Mouse (Mus musculus) testis, adult 2 months (tissue): ENCODE measurements around the gene Znfx1. TPM values are rescaled to one million over a fixed set of nuclear protein-coding genes. Genes with fewer than 3 reads are reported as not detected.

ENCODE experiments used
- H3K27ac ChIP-seq: fragments of 200-500 bp; 2 replicates; pipeline ENCODE4 v1.5.1; 2012; ENCODE audit warnings: low read depth, low read length; ENCODE audit not compliant: control insufficient read depth, insufficient read depth
- H3K27me3 ChIP-seq: fragments of 200-500 bp; 2 replicates; pipeline ENCODE4 v1.6.1; 2012; ENCODE audit warnings: mild to moderate bottlenecking, low read length, moderate library complexity; ENCODE audit not compliant: control insufficient read depth, insufficient read depth
- H3K36me3 ChIP-seq: fragments of 200-500 bp; 2 replicates; pipeline ENCODE4 v1.6.1; 2012; ENCODE audit warnings: mild to moderate bottlenecking, low read length; ENCODE audit not compliant: control insufficient read depth, insufficient read depth
- H3K4me1 ChIP-seq: fragments of 200-500 bp; 2 replicates; pipeline ENCODE4 v1.6.1; 2012; ENCODE audit warnings: low read length; ENCODE audit not compliant: control insufficient read depth, insufficient read depth
- H3K4me3 ChIP-seq: fragments of 200-500 bp; 2 replicates; pipeline ENCODE4 v1.5.1; 2012; ENCODE audit warnings: low read depth, mild to moderate bottlenecking, low read length, moderate library complexity, mixed read lengths; ENCODE audit not compliant: control insufficient read depth
- CTCF ChIP-seq: fragments of 200-500 bp; IDR thresholded peaks from 2 replicates; pipeline ENCODE4 v1.5.1; 2012; ENCODE audit warnings: low read depth, mild to moderate bottlenecking, inconsistent platforms, low read length, moderate library complexity; ENCODE audit not compliant: control insufficient read depth, insufficient read depth, insufficient replicate concordance
- POLR2A ChIP-seq: fragments of 200-500 bp; IDR thresholded peaks from 2 replicates; pipeline ENCODE4 v1.6.1; 2012; ENCODE audit warnings: low read depth, mild to moderate bottlenecking, inconsistent platforms, low read length, moderate library complexity; ENCODE audit not compliant: control insufficient read depth
- polyA plus RNA-seq: library from polyadenylated mRNA; depleted of rRNA; stranded (reverse); fragments of >200 nt; gene quantifications from 2 replicates; pipeline ENCODE4 v1.2.3, GENCODE M21; 2012

Znfx1 gene
- polyA plus RNA-seq, 1 experiment = 42.7 TPM

DNA sequence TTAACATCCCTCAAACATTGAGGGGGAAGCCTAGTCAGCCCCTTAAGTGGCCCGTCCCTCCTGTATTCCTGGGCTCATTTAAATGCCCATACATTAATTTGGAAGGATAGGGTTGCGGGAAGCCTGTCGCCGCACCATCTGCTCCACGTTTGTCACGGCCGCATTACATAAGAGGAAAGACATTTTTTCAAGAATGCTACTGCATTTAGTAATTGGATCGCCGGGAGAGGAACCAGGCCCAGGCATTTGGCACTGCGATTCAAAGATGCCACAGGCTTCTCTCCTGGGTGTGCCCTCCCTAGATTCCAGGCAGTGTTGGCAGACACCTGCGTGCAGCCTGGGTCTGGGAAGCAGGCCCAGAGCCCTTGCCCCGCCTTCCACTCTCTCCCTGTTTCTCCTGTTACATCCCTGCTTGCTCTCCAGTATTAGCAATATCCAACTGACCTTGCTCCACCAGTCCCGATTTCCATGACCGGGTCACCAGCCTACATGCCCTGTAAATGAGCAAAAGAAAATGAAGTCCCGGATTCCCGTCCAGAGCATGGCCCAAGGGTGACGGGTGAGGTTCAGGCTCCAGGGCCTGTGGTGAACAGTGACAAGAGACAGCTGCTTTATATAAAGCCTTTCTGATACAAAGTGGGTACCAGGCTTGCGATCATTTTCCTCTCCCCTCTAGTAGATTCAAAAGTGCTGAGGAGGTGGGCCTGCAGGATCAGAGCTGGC, 16.9 kb upstream of the Znfx1 start:
- Histone ChIP-seq H3K4me3 (peak overlapping the region; percentile 90), H3K27me3 (no peaks in the 10 kb centered on the region), H3K27ac (peak overlapping the region; percentile 16), H3K4me1 (peaks cover 27% of the 10 kb centered on the region), H3K36me3 (no peaks in the 10 kb centered on the region; the same call in 1 of the 2 replicates)
- TF ChIP-seq POLR2A (no peak), CTCF (no peak)

DNA sequence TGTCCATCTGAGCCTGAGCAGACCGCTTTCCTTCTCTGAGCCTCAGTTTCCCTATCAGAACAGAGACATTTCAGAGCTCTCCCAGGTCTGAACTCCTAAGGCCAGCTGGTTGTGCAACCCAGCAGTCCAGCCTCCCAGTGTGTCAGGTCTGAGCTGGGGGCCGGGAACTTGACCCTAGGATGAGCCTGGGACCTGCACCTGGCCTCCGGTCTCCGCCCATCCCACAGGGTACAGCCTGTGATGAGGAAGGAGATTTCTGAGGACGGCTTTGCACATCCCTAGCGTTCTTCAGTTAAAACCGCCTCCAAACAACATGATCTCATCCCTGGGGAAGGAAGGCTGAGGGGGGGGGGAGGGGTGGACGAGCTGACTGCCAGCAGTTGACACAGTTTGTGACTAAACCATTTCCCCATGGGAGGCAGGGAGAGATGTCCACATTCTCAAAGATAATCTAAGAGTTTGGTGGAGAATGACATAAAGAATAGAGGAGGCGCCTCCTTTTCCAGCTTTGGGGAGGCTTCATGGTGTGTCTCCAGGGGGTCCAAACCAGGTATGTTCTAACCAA, 16.2 kb upstream of the Znfx1 start:
- peak overlapping the region; percentile 90 for H3K4me3 ChIP-seq
- H3K36me3 ChIP-seq = no peaks in the 10 kb centered on the region; the same call in 1 of the 2 replicates
- peaks cover 27% of the 10 kb centered on the region for H3K4me1 ChIP-seq
- peak overlapping the region; percentile 80 for H3K27ac ChIP-seq
- TF ChIP-seq POLR2A (no peak), CTCF (no peak)
- H3K27me3 ChIP-seq = no peaks in the 10 kb centered on the region

DNA sequence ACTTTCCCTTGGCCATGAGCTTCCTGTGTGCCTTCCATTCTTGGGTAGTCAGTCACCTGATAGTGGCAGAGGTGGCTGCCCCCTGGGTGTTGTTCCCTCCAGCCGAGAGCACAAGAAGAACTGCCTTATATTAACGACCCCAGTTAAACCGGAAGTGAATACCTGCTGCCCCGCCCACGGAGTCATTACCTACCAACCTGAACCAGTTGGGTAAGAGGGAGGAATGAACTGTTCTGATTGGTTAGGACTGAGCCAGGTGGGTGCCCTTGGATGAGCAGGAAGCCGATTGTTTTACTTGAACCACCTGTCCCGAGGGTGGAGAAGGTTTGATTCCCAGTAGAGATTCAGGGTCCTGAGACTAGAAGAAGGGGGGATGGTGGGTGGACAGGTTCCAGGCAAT, 15.7 kb upstream of the Znfx1 start:
- H3K4me3 ChIP-seq = peak overlapping the region; percentile 90
- H3K27ac ChIP-seq = peak overlapping the region; percentile 80
- H3K36me3 ChIP-seq = no peaks in the 10 kb centered on the region; the same call in 1 of the 2 replicates
- no peaks in the 10 kb centered on the region for H3K27me3 ChIP-seq
- peaks cover 27% of the 10 kb centered on the region for H3K4me1 ChIP-seq
- no peak for TF ChIP-seq CTCF
- peak; percentile 30; the same call in 1 of the 2 replicates for TF ChIP-seq POLR2A

DNA sequence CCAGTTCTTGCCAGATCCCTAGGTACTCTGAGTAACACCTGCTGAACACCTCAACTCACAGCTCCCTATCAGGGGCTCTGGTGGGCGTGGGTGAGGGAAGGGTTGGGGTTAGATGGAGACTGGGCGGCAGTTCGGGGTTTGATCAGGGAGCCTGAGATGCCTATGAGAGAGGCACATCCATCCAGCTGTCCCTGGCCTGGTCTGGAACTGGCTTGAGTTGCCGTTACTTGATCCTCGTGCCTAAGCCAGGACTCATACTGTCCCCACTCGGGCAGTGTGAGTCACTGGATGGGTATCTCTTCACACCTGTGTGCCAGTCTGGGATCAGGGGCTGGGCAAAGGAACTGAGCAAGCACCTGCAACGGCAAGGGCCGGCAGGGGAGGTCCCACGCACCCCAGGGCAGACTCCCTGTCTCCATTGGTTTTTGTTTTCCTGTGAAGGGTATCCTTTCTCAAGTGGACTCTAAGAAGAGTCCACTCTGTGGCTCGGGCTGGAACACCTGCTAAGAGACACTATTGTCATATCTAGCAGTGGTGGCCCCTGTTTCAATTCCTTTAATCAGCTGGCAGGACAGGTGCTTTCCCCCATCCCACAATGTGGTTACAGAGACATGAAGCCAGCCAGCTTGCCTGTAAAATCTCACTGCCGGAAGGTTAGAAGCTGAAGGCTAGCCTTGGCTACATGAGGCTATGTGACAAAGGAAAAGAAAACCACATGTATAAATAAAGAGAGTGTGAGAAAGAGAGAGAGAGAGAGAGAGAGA, 14.6 kb upstream of the Znfx1 start:
- Histone ChIP-seq H3K4me1 (peaks cover 27% of the 10 kb centered on the region), H3K4me3 (peak overlapping the region; percentile 29), H3K27me3 (no peaks in the 10 kb centered on the region), H3K36me3 (no peaks in the 10 kb centered on the region; the same call in 1 of the 2 replicates), H3K27ac (no peak overlapping the region; the same call in 1 of the 2 replicates)
- TF ChIP-seq CTCF (no peak), POLR2A (no peak)

DNA sequence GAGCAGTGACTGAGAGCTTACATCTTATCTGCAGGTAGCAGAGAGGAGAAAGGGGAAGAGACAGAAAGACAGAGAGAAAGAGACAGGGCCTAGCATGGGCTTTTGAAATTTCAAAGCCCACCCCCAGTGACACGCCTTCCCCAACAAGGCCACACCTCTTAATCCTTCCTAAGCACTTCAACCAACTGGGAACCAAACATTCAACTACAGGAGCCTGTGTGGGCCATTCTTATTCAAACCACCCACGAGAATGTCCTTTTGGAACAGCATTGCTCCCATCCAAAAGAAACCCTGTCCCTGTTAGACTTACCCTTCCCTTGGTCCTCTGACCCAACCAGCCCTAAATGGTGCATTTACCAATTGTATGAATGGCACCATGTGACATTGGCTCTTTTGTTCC, 13.9 kb upstream of the Znfx1 start:
- Histone ChIP-seq H3K27ac (no peak overlapping the region), H3K4me1 (peaks cover 27% of the 10 kb centered on the region), H3K36me3 (no peaks in the 10 kb centered on the region; the same call in 1 of the 2 replicates), H3K4me3 (no peak overlapping the region), H3K27me3 (no peaks in the 10 kb centered on the region)
- TF ChIP-seq CTCF (no peak), POLR2A (no peak)

DNA sequence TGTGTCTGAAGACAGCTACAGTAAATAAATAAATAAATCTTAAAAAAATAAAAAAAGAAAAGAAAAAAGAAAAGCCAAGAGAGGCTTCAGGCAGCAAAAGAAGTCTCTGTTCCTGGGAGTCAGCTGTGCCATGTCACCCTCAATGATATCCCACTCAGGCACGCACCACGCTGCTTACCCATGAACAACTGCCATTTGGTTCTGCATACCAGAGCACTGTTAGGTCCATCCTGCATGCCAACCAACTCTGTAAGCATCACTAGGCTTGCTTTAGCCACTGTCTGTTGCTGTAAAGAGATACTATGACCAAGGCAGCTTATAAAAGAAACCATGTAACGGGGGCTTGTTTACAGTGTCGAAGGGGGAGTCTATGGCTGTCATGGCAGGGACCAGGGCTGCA, 13.5 kb upstream of the Znfx1 start:
- H3K36me3 ChIP-seq = no peaks in the 10 kb centered on the region; the same call in 1 of the 2 replicates
- TF ChIP-seq POLR2A = no peak
- no peak for TF ChIP-seq CTCF
- no peak overlapping the region for H3K27ac ChIP-seq

DNA sequence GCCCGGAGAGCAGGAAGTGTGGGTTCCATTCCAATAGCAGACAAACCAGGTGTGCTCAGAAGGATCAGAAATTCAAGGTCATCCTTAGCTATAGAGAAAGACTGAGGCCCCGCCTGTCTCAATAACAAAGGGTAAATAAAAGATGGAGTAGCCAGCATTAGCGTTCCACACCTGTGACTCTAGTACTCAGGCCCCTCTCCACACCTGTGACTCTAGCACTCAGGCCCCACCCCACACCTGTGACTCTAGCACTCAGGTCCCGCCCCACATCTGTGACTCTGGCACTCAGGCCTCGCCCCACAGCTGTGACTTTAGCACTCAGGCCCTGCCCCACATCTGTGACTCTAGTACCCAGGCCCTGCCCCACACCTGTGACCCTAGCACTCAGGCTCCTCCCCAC, 11.8 kb upstream of the Znfx1 start:
- H3K27ac ChIP-seq = no peak overlapping the region
- H3K4me1 ChIP-seq = peaks cover 24% of the 10 kb centered on the region
- no peaks in the 10 kb centered on the region for H3K27me3 ChIP-seq
- H3K4me3 ChIP-seq = peak overlapping the region; percentile 51
- TF ChIP-seq POLR2A (no peak), CTCF (no peak)
- no peaks in the 10 kb centered on the region for H3K36me3 ChIP-seq

More for the DNA sequence above, 13.5 kb upstream of the Znfx1 start:
- no peak overlapping the region for H3K4me3 ChIP-seq
- no peaks in the 10 kb centered on the region for H3K27me3 ChIP-seq
- peaks cover 28% of the 10 kb centered on the region for H3K4me1 ChIP-seq
